In genomic region chr9:42138248-42138858, GRCm38 (mm10) we compare ENCODE assay signal across 20 mouse cellular contexts. TPM values are rescaled to one million over a fixed set of nuclear protein-coding genes. Genes with fewer than 3 reads are reported as not detected.
DNase-seq lines count a peak whose midpoint lies in the region; ATAC-seq lines count a peak whose summit lies in the region.
"Had no signal": no experiment of that assay in that cellular context is flagged by ENCODE, and none has a peak within 500 bp of the region (broad histone marks: within the 10 kb centered on the region; RNA-seq: fewer than 3 reads in every experiment).

No protein-coding gene starts in this region.

- WGBS in hindbrain, embryonic 11.5 days = 88% methylated on average over 4 of the region's 4 CpGs
- WGBS in heart, embryonic 12.5 days = 71% methylated on average over 4 of the region's 4 CpGs

- H3K36me3 ChIP-seq in hindbrain, embryonic 11.5 days (ENCODE audit: control insufficient read depth, insufficient read depth, low read length) = no peaks in the 10 kb centered on the region
- H3K36me3 ChIP-seq in heart, embryonic 12.5 days = no peaks in the 10 kb centered on the region
- H3K36me3 ChIP-seq: hindbrain, embryonic 15.5 days; limb, embryonic 12.5 days had no signal

- no peaks in the 10 kb centered on the region for H3K9me3 ChIP-seq in hindbrain, embryonic 11.5 days (ENCODE audit: control insufficient read depth, low read length)
- no peaks in the 10 kb centered on the region for H3K9me3 ChIP-seq in heart, embryonic 12.5 days (replicated peaks)
- H3K9me3 ChIP-seq: hindbrain, embryonic 15.5 days; limb, embryonic 12.5 days had no signal

- no peak overlapping the region for H3K9ac ChIP-seq in hindbrain, embryonic 11.5 days (ENCODE audit: low read depth, low read length)
- H3K9ac ChIP-seq in heart, embryonic 12.5 days = no peak overlapping the region
- H3K9ac ChIP-seq: hindbrain, embryonic 15.5 days; limb, embryonic 12.5 days had no signal

- no peak overlapping the region for H3K4me3 ChIP-seq in hindbrain, embryonic 11.5 days (ENCODE audit: low read depth, low read length)
- H3K4me3 ChIP-seq in heart, embryonic 12.5 days = no peak overlapping the region
- H3K4me3 ChIP-seq: erythroblast, embryonic 14.5 days; gastrocnemius, adult 2 months; hindbrain, embryonic 15.5 days; left cerebral cortex, adult 2 months; limb, embryonic 12.5 days had no signal

- H3K4me1 ChIP-seq in hindbrain, embryonic 11.5 days (replicated peaks; ENCODE audit: control insufficient read depth, insufficient read depth, low read length) = no peaks in the 10 kb centered on the region
- no peaks in the 10 kb centered on the region for H3K4me1 ChIP-seq in heart, embryonic 12.5 days (replicated peaks)
- H3K4me1 ChIP-seq: limb, embryonic 12.5 days had no signal

- DNase-seq in CD4-positive, CD25-positive, alpha-beta regulatory T cell, adult 2 months (ENCODE audit: low read depth, low spot score) = peak; percentile 9
- peak; percentile 7 for DNase-seq in 3T3-L1 (ENCODE audit: low read depth, low spot score)
- DNase-seq in brain, adult 2 months (ENCODE audit: low read depth, low spot score) = peak; percentile 78
- DNase-seq in hindbrain, embryonic 11.5 days (ENCODE audit: low spot score) = no peak
- DNase-seq in Muller cell, postnatal 12 days (ENCODE audit: inconsistent ontology term) = no peak
- DNase-seq: cerebellum, adult 11-12 months; gastrocnemius, adult 2 months; heart, adult 18-20 months; right cerebral cortex, postnatal 4 days; thymus, postnatal 25 days had no signal

- ATAC-seq in CD4-positive, CD25-positive, alpha-beta regulatory T cell, adult 4 months = no peak
- peak; percentile 34 for ATAC-seq in monocyte, adult 5-6 weeks (replicated peaks; ENCODE audit: insufficient number of reproducible peaks, low FRiP score, low TSS enrichment, poor library complexity, severe bottlenecking)
- no peak for ATAC-seq in hindbrain, embryonic 11.5 days (ENCODE audit: low FRiP score)
- ATAC-seq in heart, embryonic 12.5 days (ENCODE audit: insufficient number of reproducible peaks, low FRiP score) = no peak
- ATAC-seq: forebrain, embryonic 14.5 days had no signal

- H3K27me3 ChIP-seq in hindbrain, embryonic 11.5 days (ENCODE audit: control insufficient read depth, insufficient read depth, low read length) = no peaks in the 10 kb centered on the region
- no peaks in the 10 kb centered on the region for H3K27me3 ChIP-seq in heart, embryonic 12.5 days (replicated peaks)
- H3K27me3 ChIP-seq: hindbrain, embryonic 15.5 days; limb, embryonic 12.5 days had no signal

- H3K27ac ChIP-seq in hindbrain, embryonic 11.5 days (ENCODE audit: low read depth, low read length) = no peak overlapping the region
- no peak overlapping the region for H3K27ac ChIP-seq in heart, embryonic 12.5 days (ENCODE audit: poor library complexity, severe bottlenecking)
- H3K27ac ChIP-seq: gastrocnemius, adult 2 months; hindbrain, embryonic 15.5 days; kidney, postnatal 0 days; left cerebral cortex, adult 2 months; limb, embryonic 12.5 days had no signal

- no peak overlapping the region for H3K4me2 ChIP-seq in hindbrain, embryonic 11.5 days (replicated peaks; ENCODE audit: low read depth, low read length)
- no peak overlapping the region for H3K4me2 ChIP-seq in heart, embryonic 12.5 days
- H3K4me2 ChIP-seq: hindbrain, embryonic 15.5 days; limb, embryonic 12.5 days; midbrain, embryonic 11.5 days had no signal

RNA-seq across cellular contexts. Expression of gene Sorl1, which starts 14.3 kb away (rescaled TPM):
- 10 to 100 TPM; 26.9 to 33.5 TPM for polyA plus RNA-seq in CD4-positive, CD25-positive, alpha-beta regulatory T cell, adult 4 months (2017; shearing (Covaris generic))
- 86.3 to 119 TPM (median 111 TPM) in 3 replicates for total RNA-seq in monocyte, adult 5-6 weeks (2017)
- 7.4 and 7.6 TPM in 2 replicates for polyA plus RNA-seq in hindbrain, embryonic 11.5 days (2014; fragmentation: Nextera tagmentation; extraction: Ambion mirVana)
- 9.5 and 9.6 TPM in 2 replicates for polyA plus RNA-seq in heart, embryonic 12.5 days (2016; fragmentation: Nextera tagmentation; extraction: Ambion mirVana)

Comparison
In these comparisons a context has a peak if more than half of its experiments do, and no peak if none do; other contexts are left out.
1. DNase-seq: peak in CD4-positive, CD25-positive, alpha-beta regulatory T cell, adult 2 months (single experiment), 3T3-L1 (single experiment) and brain, adult 2 months (single experiment); none in hindbrain, embryonic 11.5 days (single experiment) and Muller cell, postnatal 12 days (single experiment).